Mouse (Mus musculus) hindbrain, embryonic 10.5 days (tissue): ENCODE data around the gene Shroom3. TPM values are rescaled to one million over a fixed set of nuclear protein-coding genes. Genes with fewer than 3 reads are reported as not detected.

ENCODE experiments used
- microRNA counts: library from miRNA; unstranded; fragments of <30 nt; microRNA quantifications from one replicate; lab custom pipeline; 2017
- polyA plus RNA-seq: library from polyadenylated mRNA; unstranded; fragments of >200 nt; fragmentation: Nextera tagmentation; extraction: Ambion mirVana; gene quantifications from 2 replicates; pipeline ENCODE4 v1.2.1, GENCODE M21; 2016

The Shroom3 gene
- polyA plus RNA-seq, 1 experiment from 2014 or later, result 6.5 TPM

MicroRNA genes within 50 kb of the gene (microRNA counts, 519-probe panel; counts per million panel counts)
- 1,255 counts per million, percentile 77 among the panel's probes with 10 or more counts for microRNA mmu-miR-1961 (lab: Ali Mortazavi, UCI)

Other genes with a start within 250 kb of the Shroom3 start
- 52.7 and 65.8 TPM in 2 replicates for gene Nup54, start 248.2 kb upstream of the Shroom3 start, polyA plus RNA-seq
- 9.2 and 11.8 TPM in 2 replicates for gene Scarb2, start 176.6 kb upstream of the Shroom3 start, polyA plus RNA-seq
- 0.86 TPM in 1 of 2 replicates, not detected in the other for gene Fam47e, start 128.4 kb upstream of the Shroom3 start, polyA plus RNA-seq
- 6.8 and 8.2 TPM in 2 replicates for gene Stbd1, start 80.4 kb upstream of the Shroom3 start, polyA plus RNA-seq
- gene Ccdc158, start 8.2 kb upstream of the Shroom3 start, polyA plus RNA-seq, result 0.85 and 0.90 TPM in 2 replicates